In the genomic region with DNA sequence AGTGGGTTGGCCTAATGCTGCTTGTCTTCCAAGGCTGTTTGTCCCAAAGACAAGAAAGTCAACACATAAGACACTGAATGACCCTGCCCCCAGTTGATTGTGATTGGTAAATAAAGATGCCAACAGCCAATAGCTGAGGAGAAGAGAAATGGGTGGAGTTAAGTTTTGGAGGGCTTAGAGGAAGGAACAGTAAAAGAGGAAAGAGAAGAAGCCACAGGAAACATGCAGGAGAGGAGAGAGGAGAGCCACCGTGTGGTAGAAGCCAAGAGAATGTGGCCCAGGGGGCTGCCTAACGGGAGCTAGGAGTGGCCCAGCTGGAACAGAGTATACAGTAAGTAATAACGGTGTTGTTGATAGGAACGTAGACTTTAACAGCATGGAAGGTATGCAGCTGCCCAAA, we compare ENCODE assay signal across 20 mouse cellular contexts. TPM values are rescaled to one million over a fixed set of nuclear protein-coding genes. Genes with fewer than 3 reads are reported as not detected.
DNase-seq lines count a peak whose midpoint lies in the region; ATAC-seq and TF ChIP-seq lines count a peak whose summit lies in the region.
"Had no signal": no experiment of that assay in that cellular context is flagged by ENCODE, and none has a peak within 500 bp of the region (broad histone marks: within the 10 kb centered on the region; RNA-seq: fewer than 3 reads in every experiment).

No protein-coding gene starts in this region.

- no peak overlapping the region for H3K4me2 ChIP-seq in heart, postnatal 0 days (ENCODE audit: low read depth, low read length)
- H3K4me2 ChIP-seq in liver, embryonic 14.5 days (ENCODE audit: low read depth) = no peak overlapping the region
- H3K4me2 ChIP-seq: embryonic facial prominence, embryonic 13.5 days; heart, embryonic 15.5 days; hindbrain, embryonic 12.5 days; kidney, embryonic 15.5 days; limb, embryonic 15.5 days had no signal

- no peaks in the 10 kb centered on the region for H3K27me3 ChIP-seq in heart, postnatal 0 days (ENCODE audit: control insufficient read depth, insufficient read depth, low read length)
- H3K27me3 ChIP-seq in liver, embryonic 14.5 days (ENCODE audit: control insufficient read depth, insufficient read depth, low read length) = no peaks in the 10 kb centered on the region
- H3K27me3 ChIP-seq: embryonic facial prominence, embryonic 13.5 days; heart, embryonic 15.5 days; hindbrain, embryonic 12.5 days; kidney, embryonic 15.5 days; limb, embryonic 15.5 days had no signal

- peak; percentile 37 for TF ChIP-seq CTCF in heart, postnatal 0 days (IDR thresholded peaks at IDR 0.05; ENCODE audit: low read depth)
- TF ChIP-seq CTCF in liver, embryonic 14.5 days (IDR thresholded peaks at IDR 0.05; ENCODE audit: low read depth) = peak; percentile 30
- TF ChIP-seq CTCF in bone marrow, adult 2 months (IDR thresholded peaks at IDR 0.05; ENCODE audit: control insufficient read depth, insufficient read depth, low read length) = 0 out of 2 replicates have a peak, but pooled peaks have one; percentile 11

- 26% methylated on average over 4 of the region's 4 CpGs for WGBS in heart, postnatal 0 days
- 33% methylated on average over 4 of the region's 4 CpGs for WGBS in liver, embryonic 14.5 days (ENCODE audit: insufficient replicate concordance)
- WGBS in bone marrow, adult 2 months = 19% methylated on average over 4 of the region's 4 CpGs

- no peak overlapping the region for H3K4me3 ChIP-seq in heart, postnatal 0 days (ENCODE audit: low read depth, low read length)
- H3K4me3 ChIP-seq in liver, embryonic 14.5 days (ENCODE audit: insufficient read depth in 1 of 2, low read depth in 2 of 2, low read length in 2 of 2) = no peak overlapping the region
- H3K4me3 ChIP-seq in bone marrow, adult 2 months (replicated peaks; ENCODE audit: control insufficient read depth, low read depth, low read length) = no peak overlapping the region
- H3K4me3 ChIP-seq: embryonic facial prominence, embryonic 13.5 days; heart, embryonic 15.5 days; hindbrain, embryonic 12.5 days; kidney, embryonic 15.5 days; limb, embryonic 15.5 days had no signal

- no peaks in the 10 kb centered on the region for H3K36me3 ChIP-seq in heart, postnatal 0 days (replicated peaks; ENCODE audit: control insufficient read depth, insufficient read depth, low read length)
- no peaks in the 10 kb centered on the region for H3K36me3 ChIP-seq in liver, embryonic 14.5 days (replicated peaks; ENCODE audit: control insufficient read depth, insufficient read depth, low read depth)
- H3K36me3 ChIP-seq: embryonic facial prominence, embryonic 13.5 days; heart, embryonic 15.5 days; hindbrain, embryonic 12.5 days; kidney, embryonic 15.5 days; limb, embryonic 15.5 days had no signal

- no peaks in the 10 kb centered on the region for H3K9me3 ChIP-seq in heart, postnatal 0 days (replicated peaks; ENCODE audit: control insufficient read depth, low read length)
- no peaks in the 10 kb centered on the region for H3K9me3 ChIP-seq in liver, embryonic 14.5 days (ENCODE audit: control insufficient read depth, low read length)
- H3K9me3 ChIP-seq: embryonic facial prominence, embryonic 13.5 days; heart, embryonic 15.5 days; hindbrain, embryonic 12.5 days; kidney, embryonic 15.5 days; limb, embryonic 15.5 days had no signal

- no peak for DNase-seq in heart, postnatal 0 days (ENCODE audit: low spot score)
- DNase-seq in heart, adult 8-10 months (ENCODE audit: low spot score) = no peak
- no peak for DNase-seq in liver, embryonic 14.5 days (ENCODE audit: low read depth in 3 of 3, low spot score in 3 of 3)
- no peak for DNase-seq in liver
- DNase-seq in cerebellum, adult 11 months = no peak
- no peak for DNase-seq in gastrocnemius, adult 18-20 months (ENCODE audit: low spot score)
- DNase-seq: adrenal gland, adult 2 months; B cell, adult 2 months; cerebellum, postnatal 10 days; forebrain, postnatal 0 days; layer of hippocampus, postnatal 36 days; right cerebral cortex, postnatal 4 days had no signal

- H3K27ac ChIP-seq in heart, postnatal 0 days (ENCODE audit: low read depth) = no peak overlapping the region
- H3K27ac ChIP-seq in liver, embryonic 14.5 days = no peak overlapping the region
- H3K27ac ChIP-seq in bone marrow, adult 2 months (ENCODE audit: control insufficient read depth, insufficient read depth, low read depth, low read length, poor library complexity) = no peak overlapping the region
- H3K27ac ChIP-seq: embryonic facial prominence, embryonic 13.5 days; heart, embryonic 15.5 days; hindbrain, embryonic 12.5 days; kidney, embryonic 15.5 days; limb, embryonic 15.5 days had no signal

- ATAC-seq in heart, postnatal 0 days (ENCODE audit: insufficient read depth, low read depth) = no peak; the same call in 1 of the 2 replicates
- ATAC-seq in liver, embryonic 14.5 days (ENCODE audit: insufficient read depth) = no peak
- ATAC-seq in megakaryocyte progenitor cell, adult 5-6 weeks (replicated peaks; ENCODE audit: poor library complexity) = peak; percentile 97
- ATAC-seq: forebrain, postnatal 0 days; midbrain, embryonic 16.5 days had no signal

- no peaks in the 10 kb centered on the region for H3K4me1 ChIP-seq in heart, postnatal 0 days (ENCODE audit: control insufficient read depth, insufficient read depth)
- peaks cover 0 to 4% of the 10 kb centered on the region in 2 experiments; a peak in 2 of 4 replicates for H3K4me1 ChIP-seq in liver, embryonic 14.5 days (replicated peaks; ENCODE audit: control insufficient read depth in 2 of 2, insufficient read depth in 2 of 2, low read length in 1 of 2)
- no peaks in the 10 kb centered on the region; the same call in 1 of the 2 replicates for H3K4me1 ChIP-seq in bone marrow, adult 2 months (ENCODE audit: control insufficient read depth, insufficient read depth, low read length)
- H3K4me1 ChIP-seq: embryonic facial prominence, embryonic 13.5 days; heart, embryonic 15.5 days; hindbrain, embryonic 12.5 days; kidney, embryonic 15.5 days; limb, embryonic 15.5 days had no signal

- TF ChIP-seq EP300 in heart, postnatal 0 days (IDR thresholded peaks at IDR 0.05; ENCODE audit: low read depth) = no peak
- TF ChIP-seq EP300 in liver, embryonic 14.5 days (IDR thresholded peaks at IDR 0.05; ENCODE audit: low read depth) = no peak

- no peak overlapping the region for H3K9ac ChIP-seq in heart, postnatal 0 days (replicated peaks; ENCODE audit: low read depth, low read length)
- H3K9ac ChIP-seq in liver, embryonic 14.5 days (replicated peaks) = no peak overlapping the region
- H3K9ac ChIP-seq: embryonic facial prominence, embryonic 13.5 days; forebrain, postnatal 0 days; heart, embryonic 15.5 days; hindbrain, embryonic 12.5 days; kidney, embryonic 15.5 days; limb, embryonic 15.5 days had no signal

- TF ChIP-seq POLR2A in bone marrow, adult 2 months (IDR thresholded peaks at IDR 0.05; ENCODE audit: borderline replicate concordance, control insufficient read depth, low read depth, low read length) = no peak

RNA-seq across cellular contexts. Expression of a gene that starts 25.5 kb away (rescaled TPM):
- total RNA-seq in heart, postnatal 0 days (2014; rRNA removed; ENCODE audit: low replicate concordance) = 4.7 and 5.2 TPM in 2 replicates
- 5.1 and 5.6 TPM in 2 replicates for polyA plus RNA-seq in heart, postnatal 0 days (2015; fragmentation: Nextera tagmentation; extraction: Ambion mirVana)
- 1 to 10 TPM; 4.2 to 5.4 (median 5.1) TPM for total RNA-seq in heart, adult 8-10 months (2022)
- 2.7 and 2.9 TPM in 2 replicates for polyA plus RNA-seq in liver, embryonic 14.5 days (2012; rRNA removed)
- 9.2 and 9.9 TPM in 2 replicates for polyA plus RNA-seq in liver, embryonic 14.5 days (2014; fragmentation: Nextera tagmentation; extraction: Ambion mirVana)
- 3.3 and 4.0 TPM in 2 replicates for polyA plus RNA-seq in bone marrow, adult 2 months (2011; ENCODE audit: insufficient read depth, insufficient read length, low replicate concordance, missing spikeins)
- total RNA-seq in megakaryocyte progenitor cell, adult 5-6 weeks (2015) = 4.6 and 5.8 TPM in 2 replicates
- 3.2 and 4.7 TPM in 2 replicates for total RNA-seq in megakaryocyte progenitor cell, adult 5-6 weeks (2017)
- 1 to 10 TPM; 2.7 to 3.4 TPM for total RNA-seq in gastrocnemius, adult 18-20 months (2021)
